Mouse (Mus musculus) 416B (cell line): ENCODE measurements around the gene Zfp523.
A peak's percentile ranks its signal among the peaks of the same experiment; 100 is the strongest.

Experiments used
- DNase-seq: peaks from one replicate; pipeline ENCODE4 v3.0.0; 2011; ENCODE audit warnings: low read depth

The Zfp523 gene

DNA sequence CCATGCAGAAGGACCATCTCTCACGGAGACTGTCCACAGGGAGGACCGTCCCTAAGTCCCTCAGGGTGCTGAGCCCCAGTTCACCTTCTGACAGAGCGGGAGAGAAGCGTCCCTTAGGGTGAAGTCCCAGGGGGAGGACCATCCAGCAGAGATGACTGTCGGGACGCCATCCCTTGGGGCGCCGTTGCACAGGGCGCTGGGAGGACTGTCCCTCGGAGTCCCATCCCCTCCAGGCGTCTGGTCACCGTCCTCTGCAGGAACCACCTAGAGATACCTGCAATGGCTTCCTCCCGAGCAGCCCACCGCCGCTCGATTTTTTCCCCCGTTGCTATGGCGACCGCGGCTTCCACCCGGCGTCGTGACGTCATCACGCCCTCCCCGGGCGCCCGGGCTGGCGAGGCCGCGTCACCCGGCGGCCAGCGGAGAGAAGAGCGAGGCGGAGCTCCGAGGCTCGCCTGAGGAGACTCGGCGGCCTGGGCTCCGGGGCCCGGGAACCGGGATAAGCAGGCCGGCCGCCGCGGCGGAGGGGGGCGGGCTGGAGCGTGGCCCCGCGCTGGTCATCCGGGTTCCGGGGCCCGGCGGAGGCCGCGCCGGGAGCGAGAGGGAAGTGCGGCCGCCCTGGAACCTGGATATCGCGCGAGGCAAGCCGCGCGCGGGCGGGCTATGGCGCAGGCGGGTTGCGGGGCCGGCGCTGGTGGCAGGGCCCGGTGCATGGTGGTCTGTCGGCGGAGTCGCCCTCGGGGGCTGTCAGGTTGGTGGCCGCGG lies at the start of gene Zfp523:
Gene Zfp523 (plus strand): TSS at position 355 of the 765 bp plus-strand sequence.
- DNase-seq: peak; percentile 79

DNA sequence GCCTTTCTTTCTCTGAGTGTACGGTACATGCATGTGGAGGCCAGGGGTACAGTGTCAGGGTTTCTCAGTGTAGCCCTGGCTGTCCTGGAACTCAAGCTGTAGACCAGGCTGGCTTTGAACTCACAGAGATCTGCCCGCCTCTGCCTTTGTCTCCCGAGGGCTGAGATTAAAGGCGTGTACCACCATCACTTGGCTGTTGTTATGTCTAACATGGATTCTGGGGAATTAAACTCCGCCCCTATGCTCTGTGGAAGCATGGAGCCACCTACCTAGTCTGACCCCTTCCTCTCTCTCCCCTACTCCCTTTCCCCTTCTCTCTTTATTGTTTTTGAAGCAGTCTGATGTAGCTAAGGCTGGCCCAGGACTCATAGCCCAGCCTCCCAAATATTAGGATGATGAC lies 47.1 kb upstream of the Zfp523 start:
- no peak for DNase-seq

DNA sequence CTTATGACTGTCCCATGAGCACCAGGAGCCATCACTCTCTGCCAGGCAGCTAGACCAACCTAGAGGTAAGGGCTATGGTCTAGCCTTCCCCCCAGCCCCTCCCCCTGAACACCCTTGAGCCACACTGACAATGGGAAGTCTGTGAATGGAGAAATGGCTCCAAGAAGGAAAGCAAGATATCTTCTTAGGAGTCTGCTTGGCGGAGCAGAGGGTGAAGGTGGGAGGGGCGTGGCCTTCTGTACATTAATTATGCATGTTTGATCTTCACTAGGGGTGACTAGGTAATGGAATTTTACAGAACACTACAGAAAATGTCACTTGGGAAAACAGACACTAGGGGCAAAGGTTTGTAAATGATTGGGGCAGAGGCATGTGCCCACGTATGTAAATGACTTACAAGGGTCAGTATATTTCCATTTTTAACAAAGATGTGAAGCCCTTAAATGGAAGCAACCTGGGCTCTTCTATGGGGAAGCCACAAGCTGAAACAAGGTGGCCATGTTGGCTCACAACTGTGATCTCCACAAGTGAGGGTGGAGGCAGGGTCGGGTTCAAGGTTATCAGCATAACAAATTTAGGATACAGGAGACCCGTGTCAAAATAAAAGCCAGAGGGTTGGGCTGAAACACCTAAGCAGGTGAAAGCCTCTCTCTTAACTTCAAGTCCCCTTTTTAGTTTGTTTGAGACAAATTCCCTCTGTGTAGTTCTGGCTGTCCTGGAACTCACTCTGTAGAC lies 46.4 kb upstream of the Zfp523 start:
- no peak for DNase-seq

DNA sequence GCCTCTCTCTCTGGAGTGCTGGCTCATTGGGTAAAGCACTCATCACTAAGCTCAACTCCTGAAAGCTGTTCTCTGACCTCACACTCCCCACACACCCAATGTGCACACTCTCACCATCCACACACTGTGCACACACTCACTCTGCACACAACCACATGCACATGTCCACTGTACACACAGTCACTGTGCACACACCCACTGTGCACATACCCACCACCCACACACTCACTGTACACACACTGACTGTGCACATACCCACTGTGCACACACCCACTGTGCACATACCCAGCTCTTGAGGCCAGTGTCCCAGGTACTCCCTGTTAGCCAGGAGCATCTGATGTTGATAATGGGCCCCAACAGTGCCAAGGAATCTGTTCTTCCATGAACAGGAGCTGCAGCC lies 45.8 kb upstream of the Zfp523 start:
- DNase-seq: no peak

DNA sequence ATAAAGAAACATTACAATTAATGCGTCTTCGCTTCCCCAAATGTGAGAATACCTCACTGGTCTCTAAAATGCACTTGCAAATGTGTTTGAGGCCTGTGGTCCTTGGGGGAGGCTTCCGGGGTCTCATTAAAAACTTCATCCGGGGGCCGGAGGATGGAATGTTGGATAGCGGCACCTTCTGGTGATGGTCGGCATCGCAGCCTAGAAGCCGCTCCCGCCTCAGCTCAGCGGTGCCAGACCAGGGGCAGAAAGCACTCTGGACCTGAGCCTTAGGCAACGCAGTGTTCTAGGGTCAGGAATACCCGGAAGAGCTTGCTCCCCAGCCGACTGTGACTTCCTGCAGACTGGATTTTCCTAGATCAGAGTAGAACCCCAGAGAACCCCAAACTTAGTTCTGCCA lies 43.7 kb upstream of the Zfp523 start:
- DNase-seq: peak; percentile 47

DNA sequence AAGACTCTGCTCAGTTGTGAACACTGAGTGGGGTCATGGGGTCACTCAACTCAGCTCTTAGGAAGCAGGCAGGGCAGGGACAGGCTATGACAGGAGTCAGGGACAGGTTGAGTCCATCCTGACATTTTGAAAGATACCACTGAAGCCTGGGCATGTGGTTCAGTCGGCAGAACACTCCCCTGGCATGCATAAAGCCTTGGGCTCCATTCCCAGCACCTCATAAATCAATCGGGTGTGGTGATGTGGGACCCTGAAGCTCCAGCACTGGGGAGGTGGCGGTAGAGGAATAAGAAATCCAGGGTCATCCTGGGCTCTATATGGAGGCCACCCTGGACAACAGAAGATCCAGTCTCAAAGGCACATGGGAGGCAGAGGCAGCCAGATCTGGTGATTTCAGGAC lies 41.4 kb upstream of the Zfp523 start:
- no peak for DNase-seq

DNA sequence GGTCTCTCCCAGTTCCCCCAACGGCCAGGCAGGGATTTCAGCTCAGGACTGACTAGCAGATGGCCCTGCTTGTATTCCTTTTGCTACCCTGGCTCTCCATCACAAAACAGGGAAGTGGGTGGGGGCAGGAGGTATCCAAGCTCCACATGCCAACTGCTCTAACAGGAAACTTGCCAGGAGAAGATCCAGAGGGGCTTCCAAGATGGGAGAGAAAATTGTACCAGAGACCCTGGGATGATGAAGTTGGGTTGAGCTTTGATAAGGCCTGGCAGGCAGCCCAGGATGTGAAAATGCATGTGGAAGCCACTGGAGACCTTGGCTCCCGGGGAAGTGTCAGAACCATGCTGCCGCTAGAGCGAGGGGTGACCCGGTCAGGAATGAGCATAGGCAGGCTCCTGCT lies 40.7 kb upstream of the Zfp523 start:
- DNase-seq: no peak

DNA sequence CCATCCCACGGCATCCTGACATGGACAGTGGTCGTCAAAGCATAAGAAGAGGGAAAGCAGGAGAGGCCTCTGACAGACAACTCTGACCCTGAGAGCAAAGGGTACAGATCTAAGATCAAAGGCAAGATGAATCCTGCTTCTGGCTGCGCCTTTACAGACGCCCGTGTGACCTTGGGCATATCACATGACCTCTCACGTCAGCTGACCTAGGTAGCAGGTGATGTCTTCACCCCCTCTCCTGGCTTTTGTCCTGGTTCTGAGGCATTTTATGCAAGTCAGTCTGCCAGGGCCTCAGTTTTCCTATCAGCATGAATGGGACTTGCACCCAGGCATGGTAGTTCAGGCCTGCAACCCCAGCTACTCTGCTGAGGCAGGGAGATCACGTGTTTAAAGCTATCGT lies 38.9 kb upstream of the Zfp523 start:
- DNase-seq: no peak

DNA sequence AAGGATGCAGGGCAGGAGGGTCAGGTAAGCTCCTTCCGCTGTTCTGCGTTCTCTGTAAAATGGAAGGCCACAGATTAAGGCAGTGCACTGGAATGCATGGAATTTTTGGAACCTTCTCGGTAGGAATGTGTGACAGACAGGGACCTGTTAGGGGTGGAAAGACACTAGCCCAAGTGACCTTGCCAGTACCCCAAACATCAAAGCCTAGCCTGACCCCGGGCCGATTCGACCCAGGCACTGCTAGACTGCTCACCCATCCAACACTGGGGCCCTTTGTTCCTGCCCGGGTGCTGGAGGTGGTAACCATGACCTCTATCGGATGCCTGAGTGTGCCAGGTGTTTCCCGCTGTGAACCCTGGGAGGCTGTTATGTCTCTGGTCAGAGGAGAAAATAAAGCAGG lies 38.2 kb upstream of the Zfp523 start:
- DNase-seq: no peak

DNA sequence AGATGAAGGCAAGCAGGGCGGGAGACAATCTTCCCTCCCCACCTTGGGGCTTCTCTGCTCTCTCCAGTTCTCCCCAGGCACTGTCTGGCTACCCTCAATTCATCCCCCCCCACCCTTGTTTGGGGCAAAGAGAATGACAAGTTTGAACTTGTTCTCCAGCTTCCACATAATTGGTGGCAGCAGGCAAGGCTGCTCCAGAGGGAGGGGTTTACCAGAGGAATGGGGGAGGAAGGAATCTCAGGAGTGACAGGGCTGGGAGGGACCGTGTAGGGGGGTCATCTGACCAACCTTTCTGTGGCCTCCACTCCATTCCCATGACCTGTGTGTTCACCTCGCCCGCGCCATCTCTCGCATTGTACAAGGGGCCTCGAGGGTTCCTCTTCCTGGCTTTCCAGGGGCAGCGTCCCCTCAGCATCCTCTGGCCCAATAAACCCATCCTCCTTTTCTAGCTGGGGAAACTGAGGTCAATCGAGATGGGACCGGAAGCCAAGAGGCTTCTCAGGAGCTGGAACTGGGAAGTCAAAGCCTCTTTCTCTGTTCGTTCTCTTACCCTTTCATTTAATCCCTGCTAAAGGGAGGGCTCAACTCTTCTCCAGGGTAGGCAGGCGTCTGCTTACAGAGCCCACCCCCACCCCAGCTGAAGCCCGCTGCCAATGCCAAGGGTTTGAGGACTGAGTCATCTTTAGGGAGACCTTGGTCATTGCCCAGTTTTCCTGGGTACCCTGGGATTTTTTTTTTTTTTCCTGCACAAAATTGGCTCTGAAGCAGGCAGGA lies 36.3 kb upstream of the Zfp523 start:
- no peak for DNase-seq

DNA sequence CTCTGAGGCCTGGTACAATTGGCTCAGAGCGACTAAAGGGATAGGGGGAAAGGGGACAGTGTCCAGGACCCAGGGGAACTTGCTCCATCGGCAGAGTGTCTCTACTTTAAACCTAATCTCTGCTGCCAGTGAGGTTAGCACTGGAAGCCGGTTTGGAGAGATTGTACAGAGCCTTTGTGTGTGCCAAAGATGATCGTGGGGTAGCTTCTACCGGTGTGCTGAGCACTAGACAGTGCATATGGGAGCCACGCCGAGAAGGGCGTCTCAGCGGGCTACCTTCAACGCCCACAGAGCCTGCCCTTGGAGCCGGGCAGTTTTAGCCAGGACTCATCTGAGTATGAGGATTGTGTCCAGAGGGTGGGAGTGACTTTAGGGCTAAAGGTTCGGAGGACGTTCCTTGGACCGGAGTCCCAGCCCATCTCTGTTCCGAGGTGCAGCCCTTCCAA lies 35.7 kb upstream of the Zfp523 start:
- DNase-seq: no peak

DNA sequence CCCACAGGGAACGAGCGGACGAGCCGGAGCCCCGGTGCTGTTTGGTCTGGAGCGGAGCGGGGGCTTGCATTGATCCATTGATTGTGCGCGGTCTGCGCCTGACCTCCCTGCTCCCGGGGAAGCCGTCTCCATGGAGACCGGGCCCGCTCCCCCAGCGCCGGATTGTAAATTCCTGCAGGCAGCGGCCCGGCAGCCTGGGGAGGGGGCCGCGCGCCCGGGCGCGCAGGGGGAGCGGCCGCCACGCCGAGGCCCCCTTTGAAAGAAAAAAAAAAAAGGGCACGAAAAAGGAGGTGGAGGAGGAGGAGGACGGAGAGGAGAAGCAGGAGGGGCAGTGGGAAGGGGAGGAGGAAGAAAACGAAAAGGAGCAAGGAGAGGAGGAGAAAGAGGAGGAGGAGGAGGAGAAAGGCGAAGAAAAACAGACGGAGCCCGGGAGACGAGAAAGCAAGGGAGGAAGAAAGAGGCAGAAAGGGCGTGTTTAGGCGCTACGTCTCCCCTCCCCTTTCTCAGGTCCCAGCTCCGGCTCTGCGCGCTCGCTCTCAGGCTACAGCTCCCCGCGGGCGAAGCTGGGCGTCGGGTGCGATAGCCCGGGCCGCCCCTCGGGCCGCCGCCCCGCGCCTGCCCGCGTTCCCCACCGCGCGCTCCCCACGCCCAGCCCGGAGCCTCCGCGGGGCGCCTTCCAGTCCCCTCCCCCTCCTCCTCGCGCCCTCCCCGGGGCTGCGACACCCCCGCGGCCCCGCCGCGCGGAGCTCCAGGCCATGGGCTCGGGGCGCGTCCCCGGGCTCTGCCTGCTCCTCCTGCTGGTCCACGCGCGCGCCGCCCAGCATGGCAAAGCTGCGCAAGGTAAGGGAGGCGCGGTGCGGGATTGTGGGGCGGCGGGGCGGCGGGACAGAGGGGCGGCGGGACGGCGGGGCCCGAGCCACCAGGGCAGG lies 34.9 kb upstream of the Zfp523 start, which contains the start of gene Scube3:
Gene Scube3 (plus strand): TSS at position 371 of the 929 bp plus-strand sequence.
- DNase-seq: no peak

DNA sequence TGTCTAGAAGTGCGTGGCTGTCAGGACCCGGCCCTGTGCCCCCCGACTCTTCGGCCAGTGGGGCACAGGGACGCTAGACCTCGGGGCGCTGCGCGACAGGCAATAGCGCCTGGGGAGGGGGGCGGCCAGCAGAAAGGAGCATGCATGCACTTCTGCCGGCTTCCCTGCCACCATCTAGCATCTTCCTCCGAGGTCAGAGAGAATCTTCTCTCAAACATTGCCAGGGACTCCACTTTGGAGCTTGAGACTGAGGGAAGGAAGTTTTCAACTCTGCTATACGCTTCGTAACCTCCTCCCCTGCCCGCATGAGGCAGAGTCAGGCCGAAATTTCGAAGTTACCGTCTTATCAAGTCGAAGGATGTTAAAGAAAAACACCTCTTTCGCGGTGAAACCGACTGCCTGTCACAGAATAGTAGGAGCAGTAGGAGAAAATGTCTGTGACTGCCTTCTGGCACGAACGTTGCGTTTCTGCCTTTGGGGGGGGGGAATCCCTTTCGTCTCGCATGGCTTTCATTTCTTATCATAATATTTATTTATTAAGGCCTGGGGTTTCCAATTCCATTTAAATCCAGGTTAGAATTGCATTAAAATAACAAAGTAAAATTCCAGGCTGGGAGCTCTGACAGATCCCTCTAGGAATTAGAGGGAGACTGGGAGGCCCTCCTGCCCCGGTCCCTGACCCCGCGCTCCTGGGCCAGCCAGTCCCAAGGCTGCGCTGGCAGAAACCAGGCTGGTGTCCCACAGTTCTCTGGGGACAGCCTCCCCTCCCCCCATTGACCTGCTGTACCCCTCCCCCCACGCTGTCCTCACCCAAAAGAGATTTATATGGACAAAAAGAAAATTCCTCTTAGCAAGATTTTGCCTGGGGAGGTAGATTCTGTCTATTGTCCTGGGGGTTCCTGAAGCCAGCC lies 34.0 kb upstream of the Zfp523 start:
- no peak for DNase-seq

DNA sequence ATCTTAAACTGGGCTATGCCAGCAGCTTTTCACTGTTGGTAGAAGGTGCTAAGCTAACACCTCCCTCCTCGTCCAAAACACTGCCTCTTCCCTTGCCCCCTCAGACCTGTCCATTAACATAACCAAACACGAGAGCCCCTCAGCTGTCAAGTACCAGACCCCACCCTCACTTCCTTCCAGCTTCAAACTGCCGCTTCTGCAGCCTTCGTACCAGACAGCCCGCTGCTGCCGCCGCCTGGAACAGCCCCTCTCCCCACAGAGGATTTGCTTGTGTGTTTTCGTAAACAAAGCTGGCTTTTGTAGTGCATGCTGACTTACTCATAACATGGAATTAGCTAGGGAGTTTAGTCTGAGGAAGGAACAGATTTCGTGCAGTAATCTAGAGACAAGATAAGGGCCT lies 33.2 kb upstream of the Zfp523 start:
- DNase-seq: peak; percentile 6

DNA sequence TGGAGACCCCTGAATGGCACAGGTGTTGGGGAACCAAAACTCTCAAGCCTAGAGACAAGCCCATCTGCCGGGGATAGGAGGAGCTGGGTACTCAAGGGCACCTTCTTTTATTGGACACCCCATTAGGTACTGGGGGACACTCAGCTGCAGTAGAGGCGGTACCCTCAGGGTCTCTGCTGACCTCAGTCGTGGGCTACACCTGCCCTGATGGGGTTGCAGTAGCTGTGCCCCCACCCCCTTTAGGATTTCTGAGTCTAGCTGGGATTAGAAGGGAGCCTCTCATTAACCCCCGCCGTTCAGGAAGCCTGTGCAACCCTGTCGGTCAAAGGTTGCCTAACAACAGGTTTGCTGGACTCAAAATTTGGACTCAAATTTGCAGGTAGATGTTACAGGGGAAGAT lies 32.7 kb upstream of the Zfp523 start:
- no peak for DNase-seq

DNA sequence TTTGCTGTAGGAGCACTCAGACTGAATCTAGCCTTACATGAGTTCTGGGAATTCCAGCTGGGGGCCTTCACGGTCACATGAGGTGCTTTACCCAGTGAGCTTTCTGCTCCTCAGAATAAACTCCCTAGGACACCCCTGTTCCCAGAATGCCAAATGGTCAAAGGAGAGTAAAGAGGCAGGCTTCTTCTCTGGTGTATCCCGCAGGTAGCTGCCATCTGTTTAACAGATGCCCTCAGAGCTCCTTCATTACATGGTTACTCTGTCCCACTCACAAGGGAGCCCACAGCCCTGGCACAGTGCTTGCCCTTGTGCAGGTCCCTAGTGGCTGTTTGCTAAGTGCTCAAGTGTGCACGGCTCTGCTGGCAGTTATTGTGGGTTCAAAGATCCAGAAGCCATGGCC lies 28.6 kb upstream of the Zfp523 start:
- DNase-seq: no peak

DNA sequence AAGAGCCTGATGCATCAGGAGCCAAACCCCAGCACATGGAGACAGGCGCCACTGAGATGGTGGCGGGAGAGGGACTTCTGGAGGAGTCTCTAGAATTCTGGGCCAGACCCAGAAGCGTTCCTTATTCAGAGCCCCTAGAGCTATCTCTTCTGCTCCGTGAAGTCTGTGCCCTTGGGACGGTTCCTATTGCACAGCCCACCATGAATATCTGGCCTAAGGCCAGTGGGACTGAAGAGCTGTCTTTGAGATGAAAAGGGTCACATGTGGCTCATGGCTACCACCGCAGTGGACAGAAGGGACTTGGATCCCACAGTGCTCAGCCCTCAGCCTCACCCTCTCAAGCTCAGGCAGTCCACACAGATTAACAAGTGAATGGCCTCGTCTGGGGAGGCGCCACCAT lies 27.2 kb upstream of the Zfp523 start:
- DNase-seq: no peak

DNA sequence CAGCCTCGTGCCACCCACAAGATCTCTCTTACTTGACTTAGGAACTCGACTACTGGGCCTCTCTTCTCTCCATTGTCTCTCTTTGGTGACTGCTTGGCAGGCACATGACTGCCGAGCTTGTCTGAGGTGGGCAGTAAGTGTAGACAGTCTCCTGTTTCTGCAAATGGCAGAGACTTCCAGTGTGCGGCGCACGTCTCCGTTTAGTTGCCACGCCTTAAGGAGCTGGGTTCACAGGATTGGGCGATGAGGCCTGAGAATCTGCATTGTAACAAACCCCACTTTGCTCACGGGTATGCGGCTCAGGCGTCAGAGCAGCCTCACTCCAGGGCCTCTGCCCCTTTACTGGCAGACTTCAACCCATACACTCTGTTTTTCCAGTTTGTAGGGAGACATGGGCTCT lies 26.5 kb upstream of the Zfp523 start:
- no peak for DNase-seq

DNA sequence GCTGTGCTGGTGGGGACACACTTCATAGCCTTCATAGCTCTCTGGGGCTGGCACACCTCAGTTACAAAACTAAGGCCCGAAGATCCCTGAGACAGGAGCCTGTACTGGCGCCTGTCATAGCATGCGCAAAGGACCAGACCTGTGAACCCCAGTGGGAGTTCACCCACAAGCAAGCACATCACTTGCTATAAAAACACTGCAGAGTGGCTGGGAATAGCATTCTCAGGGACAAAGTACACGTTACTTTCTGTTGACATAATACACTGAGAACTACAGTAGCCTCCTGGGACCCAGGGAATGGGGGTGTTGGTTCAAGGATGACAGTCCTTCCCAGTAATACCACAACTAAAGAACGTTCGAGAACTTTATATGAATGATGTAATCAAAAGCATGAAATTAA lies 23.8 kb upstream of the Zfp523 start:
- no peak for DNase-seq

DNA sequence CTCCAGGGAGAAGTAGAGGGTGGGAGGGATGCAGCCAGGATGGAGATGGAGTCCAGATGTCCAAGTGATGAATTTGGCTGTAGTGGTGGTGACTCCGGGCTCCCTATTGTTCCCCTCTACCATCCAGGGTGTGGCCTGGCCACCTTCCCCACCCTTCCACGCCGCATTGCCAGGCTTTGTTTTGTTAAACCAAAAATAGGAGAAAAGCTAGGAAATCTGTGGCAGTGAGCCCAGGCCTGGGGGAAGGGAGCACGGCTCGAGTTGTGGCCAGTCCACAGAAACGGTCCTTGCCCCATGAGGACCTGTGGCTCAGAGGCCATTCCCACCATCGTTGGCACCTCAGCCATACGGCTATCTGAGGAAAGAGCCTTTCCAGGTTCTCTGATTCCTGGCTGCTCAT lies 22.0 kb upstream of the Zfp523 start:
- no peak for DNase-seq

DNA sequence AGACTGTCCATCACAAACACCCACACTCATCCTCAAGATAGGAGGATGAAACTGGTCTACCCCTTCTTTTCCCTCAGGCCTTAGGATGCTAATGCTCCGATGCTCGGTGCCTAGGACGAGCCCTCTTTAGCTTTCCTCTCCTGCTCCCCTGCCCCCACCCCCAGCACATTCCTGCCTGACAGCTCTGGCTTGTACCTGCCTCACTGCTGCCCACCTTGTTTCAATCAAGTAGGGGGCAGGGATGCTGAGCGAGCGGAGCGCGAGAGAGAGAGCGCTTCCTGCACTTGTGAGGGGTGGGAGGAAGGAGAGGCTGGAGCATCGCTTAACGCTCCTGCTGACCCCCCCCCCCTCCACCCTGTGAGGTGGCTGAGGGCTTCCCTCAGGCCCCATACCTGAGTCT lies 16.6 kb upstream of the Zfp523 start:
- no peak for DNase-seq
